7 mouse cellular contexts compared by ENCODE assay signal in genomic region chr2:177839901-177840663, GRCm38 (mm10). TPM values are rescaled to one million over a fixed set of nuclear protein-coding genes. Genes with fewer than 3 reads are reported as not detected.
A peak's percentile ranks its signal among the peaks of the same experiment; 100 is the strongest.
DNase-seq lines count a peak whose midpoint lies in the region; ATAC-seq and TF ChIP-seq lines count a peak whose summit lies in the region.
"Not testable (repeated sequence)": the region's sequence is repeated elsewhere in the genome, so short reads cannot be mapped to it uniquely, and the experiment has no call there.

Gene Gm14325, minus strand, starts transcription at chr2:177840336.

- intact Hi-C loops in left cerebral cortex, postnatal 25 days (cut with DNase I), result not testable (repeated sequence)

- not testable (repeated sequence) for H3K4me2 ChIP-seq in embryonic facial prominence, embryonic 11.5 days (ENCODE audit: low read depth, low read length)
- peak within 1 kb of the TSS; percentile 58 for H3K4me2 ChIP-seq in intestine, postnatal 0 days (replicated peaks; ENCODE audit: low read depth)

- not testable (repeated sequence) for H3K9ac ChIP-seq in embryonic facial prominence, embryonic 11.5 days (replicated peaks; ENCODE audit: low read length); intestine, postnatal 0 days (ENCODE audit: low read depth, low read length)

- 0 out of 2 replicates have a peak, but pooled peaks have one; percentile 18 for TF ChIP-seq CTCF in intestine, postnatal 0 days (IDR thresholded peaks at IDR 0.05; ENCODE audit: low read depth)

- not testable (repeated sequence) for H3K36me3 ChIP-seq in embryonic facial prominence, embryonic 11.5 days (replicated peaks; ENCODE audit: control insufficient read depth, insufficient read depth, low read depth, low read length); intestine, postnatal 0 days (ENCODE audit: control insufficient read depth, insufficient read depth)

- peak within 1 kb of the TSS; percentile 33 for H3K4me3 ChIP-seq in embryonic facial prominence, embryonic 11.5 days (ENCODE audit: low read depth, low read length)
- H3K4me3 ChIP-seq in intestine, postnatal 0 days (ENCODE audit: low read depth, low read length), result peak within 1 kb of the TSS; percentile 29

- under 1% methylated on average over 11 of the region's 21 CpGs for WGBS in embryonic facial prominence, embryonic 11.5 days
- 2% methylated on average over 15 of the region's 21 CpGs for WGBS in intestine, postnatal 0 days

- H3K4me1 ChIP-seq in embryonic facial prominence, embryonic 11.5 days (ENCODE audit: control insufficient read depth, insufficient read depth, low read length); intestine, postnatal 0 days (replicated peaks; ENCODE audit: control insufficient read depth, insufficient read depth, low read length): not testable (repeated sequence)

- H3K9me3 ChIP-seq in embryonic facial prominence, embryonic 11.5 days (replicated peaks; ENCODE audit: control insufficient read depth, low read length); intestine, postnatal 0 days (ENCODE audit: control insufficient read depth): not testable (repeated sequence)

- not testable (repeated sequence) for ATAC-seq in embryonic facial prominence, embryonic 11.5 days (replicated peaks; ENCODE audit: insufficient number of reproducible peaks, low FRiP score, low TSS enrichment, low read depth); intestine, postnatal 0 days
- 0 out of 2 replicates have a peak, but pooled peaks have one; percentile 70 for ATAC-seq in megakaryocyte-erythroid progenitor cell, adult 5-6 weeks (replicated peaks; ENCODE audit: low FRiP score, low TSS enrichment, poor library complexity, severe bottlenecking)

- not testable (repeated sequence) for H3K27ac ChIP-seq in embryonic facial prominence, embryonic 11.5 days (replicated peaks; ENCODE audit: low read depth, low read length); intestine, postnatal 0 days (ENCODE audit: low read depth, low read length)

- DNase-seq in adrenal gland, postnatal 10 days, result peak; percentile 77
- DNase-seq in embryonic facial prominence, embryonic 11.5 days (ENCODE audit: low spot score), result peak; percentile 76
- peak; percentile 99 for DNase-seq in heart, adult 11 months
- DNase-seq in left cerebral cortex, postnatal 25 days (ENCODE audit: low spot score in 2 of 2), result peak; percentile 83 to 92
- peak; percentile 75 for DNase-seq in right cerebral cortex, postnatal 25 days

- H3K27me3 ChIP-seq in embryonic facial prominence, embryonic 11.5 days (ENCODE audit: control insufficient read depth, insufficient read depth, low read length); intestine, postnatal 0 days (replicated peaks; ENCODE audit: control insufficient read depth, insufficient read depth, low read length): not testable (repeated sequence)

RNA-seq across cellular contexts. Expression of gene Gm14325, which starts in this region (rescaled TPM):
- total RNA-seq in adrenal gland, postnatal 10 days (2021), result 100 to 1,000 TPM; 102 to 120 TPM
- 48.4 and 58.6 TPM in 2 replicates for polyA plus RNA-seq in embryonic facial prominence, embryonic 11.5 days (2014; fragmentation: Nextera tagmentation; extraction: Ambion mirVana)
- 14.1 and 14.8 TPM in 2 replicates for polyA plus RNA-seq in intestine, postnatal 0 days (2015; fragmentation: Nextera tagmentation; extraction: Ambion mirVana)
- 100 to 1,000 TPM; 134 to 150 TPM for total RNA-seq in left cerebral cortex, postnatal 25 days (2021)
- 8.5 and 13.6 TPM in 2 replicates for total RNA-seq in megakaryocyte-erythroid progenitor cell, adult 5-6 weeks (2014; fragmentation: Nextera tagmentation)
- 20.9 and 30.8 TPM in 2 replicates for total RNA-seq in megakaryocyte-erythroid progenitor cell, adult 5-6 weeks (2017)
